Mouse (Mus musculus) forebrain, postnatal 0 days (tissue): Measurements from ENCODE around the gene Runx2. TPM values are rescaled to one million over a fixed set of nuclear protein-coding genes. Genes with fewer than 3 reads are reported as not detected.

Experiments
- ATAC-seq: fragments of 200-750 bp; cut with Nextera tagmentation; 2 replicates; pipeline ENCODE4 v1.8.0; 2017; ENCODE audit warnings: mild to moderate bottlenecking, moderate library complexity
- DNase-seq: peaks from one replicate; pipeline ENCODE4 v3.0.0-alpha.2; 2015
- H3K27ac ChIP-seq: fragments of 300-500 bp; sonication (generic); 2 replicates; pipeline ENCODE4 v1.5.1; 2014; ENCODE audit warnings: low read depth, mild to moderate bottlenecking, antibody characterized with exemption, low read length, moderate library complexity, mixed read lengths
- H3K27me3 ChIP-seq: fragments of 300-500 bp; sonication (generic); 2 replicates; pipeline ENCODE4 v1.6.1; 2014; ENCODE audit warnings: mild to moderate bottlenecking, low read length, mixed read lengths; ENCODE audit not compliant: insufficient read depth
- H3K36me3 ChIP-seq: fragments of 300-500 bp; sonication (generic); 2 replicates; pipeline ENCODE4 v1.6.1; 2014; ENCODE audit warnings: mild to moderate bottlenecking, moderate library complexity; ENCODE audit not compliant: insufficient read depth
- H3K4me1 ChIP-seq: fragments of 300-500 bp; sonication (generic); 2 replicates; pipeline ENCODE4 v1.6.1; 2014; ENCODE audit warnings: antibody characterized with exemption; ENCODE audit not compliant: insufficient read depth
- H3K4me2 ChIP-seq: fragments of 300-500 bp; sonication (generic); 2 replicates; pipeline ENCODE4 v1.6.1; 2014; ENCODE audit warnings: low read depth, mild to moderate bottlenecking, moderate library complexity
- H3K4me3 ChIP-seq: fragments of 300-500 bp; sonication (generic); 2 replicates; pipeline ENCODE4 v1.5.1; 2014; ENCODE audit warnings: low read depth, low read length, mixed read lengths
- H3K9ac ChIP-seq: fragments of 300-500 bp; sonication (generic); 2 replicates; pipeline ENCODE4 v1.6.1; 2014; ENCODE audit warnings: mild to moderate bottlenecking
- H3K9me3 ChIP-seq: fragments of 300-500 bp; sonication (generic); 2 replicates; pipeline ENCODE4 v1.6.1; 2016; ENCODE audit warnings: low read length
- CTCF ChIP-seq: sonication (generic); IDR thresholded peaks from 2 replicates; pipeline ENCODE4 v1.5.1; 2016; ENCODE audit warnings: antibody characterized with exemption, control low read depth, low read depth
- WGBS: fragments of 180-500 bp; shearing (Covaris S2); extraction: QIAGEN DNeasy Blood & Tissue Kit; methylation state at CpG from one replicate; pipeline ENCODE4 v1.1.7; 2014; 5-methylcytosine and 5-hydroxymethylcytosine counted together
- polyA plus RNA-seq: library from polyadenylated mRNA; unstranded; fragments of >200 nt; fragmentation: Nextera tagmentation; extraction: Ambion mirVana; gene quantifications from 2 replicates; pipeline ENCODE4 v1.2.1, GENCODE M21; 2015
- total RNA-seq: library from RNA; depleted of rRNA; stranded (reverse); fragments of >200 nt; gene quantifications from 2 replicates; pipeline ENCODE4 v1.2.3, GENCODE M21; 2014

The Runx2 gene
- total and polyA plus RNA-seq, 2 experiments from 2014 or later = 0.77 to 5.7 TPM

DNA sequence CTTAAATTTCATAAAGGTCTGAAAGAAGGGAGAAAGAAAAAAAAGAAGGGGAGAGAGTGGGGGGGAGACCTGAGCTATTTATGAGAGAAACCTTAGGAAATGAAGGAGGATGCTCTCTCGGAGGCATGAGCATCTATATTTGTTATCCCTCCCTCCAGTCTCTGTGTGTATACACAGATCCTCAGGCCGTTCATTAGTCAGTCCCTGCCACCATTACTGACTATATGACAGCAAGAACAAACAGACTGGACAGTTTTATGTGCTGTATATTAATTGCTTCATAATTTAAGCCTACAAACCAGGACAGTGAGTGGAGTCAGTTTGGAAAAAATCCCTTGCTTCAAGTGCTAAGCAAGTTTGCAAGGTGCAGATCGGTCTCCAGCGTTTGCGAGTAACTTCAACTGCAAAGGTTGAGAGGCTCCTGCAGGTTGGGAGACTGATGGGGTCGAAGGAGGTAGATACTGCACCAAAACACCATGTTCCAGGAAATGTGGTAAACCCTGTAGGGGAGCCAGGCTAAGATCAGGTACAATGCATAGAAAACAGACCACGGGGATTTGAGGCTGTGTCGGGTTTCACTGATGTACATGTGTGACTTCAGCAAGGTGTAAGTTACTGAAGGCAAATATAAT lies 248.6 kb downstream of the Runx2 start:
- no peak for TF ChIP-seq CTCF
- Histone ChIP-seq H3K27ac (no peak overlapping the region), H3K9me3 (no peaks in the 10 kb centered on the region), H3K9ac (no peak overlapping the region), H3K4me3 (no peak overlapping the region), H3K36me3 (no peaks in the 10 kb centered on the region), H3K27me3 (no peaks in the 10 kb centered on the region), H3K4me1 (no peaks in the 10 kb centered on the region), H3K4me2 (no peak overlapping the region)
- 85% methylated on average over 8 of the region's 8 CpGs for WGBS
- ATAC-seq (no peak), DNase-seq (no peak)

DNA sequence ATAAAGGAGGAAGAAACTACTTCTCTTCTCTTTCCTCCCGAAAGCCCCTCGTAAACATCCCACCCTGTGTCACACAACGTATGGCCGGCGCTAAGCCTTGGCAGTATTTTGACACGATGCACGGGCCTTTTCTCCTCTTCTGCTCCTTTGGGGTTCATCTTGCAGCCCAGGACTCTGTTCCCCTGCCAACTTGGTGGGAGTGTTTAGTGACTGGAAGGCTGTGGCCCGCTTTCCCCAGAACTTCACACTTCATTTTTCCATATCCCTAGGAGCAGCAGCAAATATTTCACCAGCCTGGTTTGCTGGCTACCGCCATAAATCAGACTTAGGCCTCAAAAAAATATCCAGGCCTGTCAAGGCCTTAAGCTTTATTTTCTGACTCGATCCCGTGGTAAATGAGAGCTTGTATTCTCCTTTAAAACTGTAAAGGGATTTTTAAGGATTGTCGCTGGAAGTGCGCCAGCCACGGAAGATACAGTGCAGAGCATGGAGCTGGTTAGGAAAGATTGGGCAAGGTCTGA lies 249.2 kb downstream of the Runx2 start:
- DNase-seq (peak; percentile 37), ATAC-seq (no peak)
- H3K4me2 ChIP-seq = no peak overlapping the region
- no peaks in the 10 kb centered on the region for H3K36me3 ChIP-seq
- no peaks in the 10 kb centered on the region for H3K27me3 ChIP-seq
- no peak overlapping the region for H3K4me3 ChIP-seq
- no peak overlapping the region for H3K27ac ChIP-seq
- H3K9ac ChIP-seq = no peak overlapping the region
- WGBS = 63% methylated on average over 14 of the region's 14 CpGs
- no peaks in the 10 kb centered on the region for H3K9me3 ChIP-seq
- TF ChIP-seq CTCF = no peak
- H3K4me1 ChIP-seq = no peaks in the 10 kb centered on the region

DNA sequence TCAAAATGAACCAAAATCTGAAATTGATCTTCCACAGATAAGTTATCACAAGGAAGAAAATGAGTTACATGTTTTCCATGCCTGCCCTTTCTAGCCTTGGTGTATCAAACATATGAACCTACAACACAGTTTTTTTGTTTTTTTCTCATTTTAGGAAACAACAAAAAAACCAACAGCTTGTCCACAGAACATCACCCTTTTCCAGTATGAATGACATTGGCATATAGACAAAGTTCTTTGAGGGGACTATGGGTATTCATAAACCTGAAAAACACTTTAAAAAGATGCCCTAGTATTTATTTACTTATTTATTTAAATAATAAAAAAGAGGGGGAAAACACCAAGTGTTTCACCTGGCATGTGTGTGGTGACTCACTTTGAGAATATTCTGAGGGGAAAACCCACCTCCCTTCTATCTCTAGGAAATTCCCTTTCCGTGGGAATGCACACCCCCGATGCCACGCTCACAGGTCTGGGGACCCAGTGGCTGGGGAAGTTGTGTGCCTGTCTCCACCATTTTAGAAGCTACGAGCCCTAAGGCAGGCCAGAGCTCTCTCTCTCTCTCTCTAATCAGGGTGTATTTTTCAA lies 249.9 kb downstream of the Runx2 start:
- no peak overlapping the region for H3K4me3 ChIP-seq
- DNase-seq (no peak), ATAC-seq (no peak)
- TF ChIP-seq CTCF = no peak
- H3K9me3 ChIP-seq = no peaks in the 10 kb centered on the region
- no peak overlapping the region for H3K4me2 ChIP-seq
- 81% methylated on average over 4 of the region's 4 CpGs for WGBS
- no peaks in the 10 kb centered on the region for H3K36me3 ChIP-seq
- no peak overlapping the region for H3K9ac ChIP-seq
- H3K4me1 ChIP-seq = no peaks in the 10 kb centered on the region
- no peak overlapping the region for H3K27ac ChIP-seq
- H3K27me3 ChIP-seq = no peaks in the 10 kb centered on the region

DNA sequence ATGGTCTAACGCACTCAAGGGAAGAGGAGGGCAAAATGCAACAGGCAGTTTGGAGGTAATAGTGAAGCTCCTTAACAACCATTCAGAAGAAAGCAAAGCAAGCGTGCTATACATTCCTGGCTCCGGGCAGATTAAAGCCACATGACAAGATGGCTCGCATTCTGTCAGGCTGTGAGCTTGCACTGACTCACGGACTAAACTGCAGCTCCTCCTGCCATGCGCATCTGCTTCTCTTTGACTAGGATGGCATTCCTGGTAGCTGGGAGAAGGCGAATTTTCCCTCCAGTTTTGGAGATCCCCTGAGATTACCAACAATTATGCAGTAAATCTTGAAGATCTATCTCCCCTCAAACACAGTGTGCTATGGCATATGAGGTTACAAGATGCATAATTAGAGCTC lies 254.6 kb downstream of the Runx2 start:
- H3K27me3 ChIP-seq = no peaks in the 10 kb centered on the region
- ATAC-seq (peak; percentile 27; the same call in 1 of the 2 replicates), DNase-seq (peak; percentile 47)
- no peak overlapping the region for H3K4me3 ChIP-seq
- no peak overlapping the region for H3K27ac ChIP-seq
- TF ChIP-seq CTCF = no peak
- no peaks in the 10 kb centered on the region for H3K9me3 ChIP-seq
- H3K4me1 ChIP-seq = no peaks in the 10 kb centered on the region
- no peak overlapping the region for H3K4me2 ChIP-seq
- H3K9ac ChIP-seq = no peak overlapping the region
- 54% methylated on average over 7 of the region's 7 CpGs for WGBS
- no peaks in the 10 kb centered on the region for H3K36me3 ChIP-seq

DNA sequence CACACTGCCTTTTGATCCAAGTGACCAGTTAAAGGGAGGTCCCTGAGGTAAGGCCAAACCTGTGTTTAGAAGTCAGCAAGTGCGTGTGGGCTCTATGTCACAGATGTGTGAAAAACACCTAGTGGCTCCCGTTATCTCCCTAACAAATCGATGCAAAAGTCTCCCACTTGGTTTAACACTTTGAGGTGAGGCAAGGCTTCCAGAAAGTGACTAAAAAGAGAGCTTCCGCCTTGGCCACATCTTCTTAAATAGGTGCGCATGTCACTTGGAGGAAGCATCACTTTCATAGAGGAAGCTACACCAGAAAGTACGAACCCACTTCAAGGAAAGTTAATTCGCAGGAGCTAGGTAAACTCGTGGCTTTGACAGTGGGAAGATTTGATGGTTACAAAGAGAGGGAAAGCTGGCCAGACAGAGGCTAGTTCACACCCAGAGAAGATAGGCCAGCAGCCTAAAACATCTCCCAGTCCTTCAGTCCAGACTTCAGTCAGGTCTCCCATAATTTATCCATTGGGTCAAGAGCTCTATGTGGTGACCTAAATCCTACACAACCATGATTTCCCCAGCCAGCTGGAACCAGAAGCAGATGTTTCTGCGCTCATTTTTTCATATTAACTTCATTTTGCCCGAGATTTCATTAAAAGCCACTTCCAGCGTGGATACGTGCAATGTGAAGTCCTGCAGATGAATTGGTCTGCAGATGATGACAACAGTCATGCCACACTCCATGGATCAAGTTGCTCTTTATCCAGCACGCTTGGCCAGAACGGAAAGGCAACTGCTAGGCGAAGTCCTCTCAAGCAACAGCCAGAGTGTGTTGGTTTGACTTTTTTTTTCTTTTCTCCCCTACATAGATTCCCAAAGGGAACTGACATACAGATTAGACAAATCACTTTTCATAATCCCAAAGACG lies 257.1 kb downstream of the Runx2 start:
- 91% methylated on average over 16 of the region's 16 CpGs for WGBS
- Histone ChIP-seq H3K9me3 (no peaks in the 10 kb centered on the region), H3K4me1 (no peaks in the 10 kb centered on the region), H3K27ac (no peak overlapping the region), H3K4me2 (no peak overlapping the region), H3K9ac (no peak overlapping the region), H3K27me3 (no peaks in the 10 kb centered on the region), H3K4me3 (no peak overlapping the region), H3K36me3 (no peaks in the 10 kb centered on the region)
- TF ChIP-seq CTCF = no peak
- ATAC-seq = no peak
- DNase-seq = no peak

DNA sequence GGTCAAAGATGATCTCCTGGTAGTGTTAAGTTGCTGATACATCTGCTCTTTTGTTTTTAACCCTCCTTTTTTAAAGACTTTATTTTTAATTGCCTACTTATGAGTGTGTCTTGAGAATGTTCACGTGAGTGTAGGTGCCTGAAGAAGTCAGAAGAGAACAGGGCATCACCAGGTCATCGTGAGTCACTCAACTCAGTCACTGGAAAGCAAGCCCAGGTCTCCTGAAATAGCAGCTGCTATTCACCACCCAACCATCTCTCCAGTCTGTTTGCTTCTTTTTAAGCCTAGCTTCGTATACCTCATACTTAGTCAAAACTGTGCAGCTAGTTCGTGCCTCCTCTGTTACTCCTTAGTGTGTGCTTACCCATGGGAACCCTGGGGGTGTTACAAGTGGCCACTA lies 259.7 kb downstream of the Runx2 start:
- WGBS = 90% methylated on average over 4 of the region's 4 CpGs
- ATAC-seq (no peak), DNase-seq (no peak)
- H3K9ac ChIP-seq = no peak overlapping the region
- H3K4me3 ChIP-seq = no peak overlapping the region
- no peak overlapping the region for H3K4me2 ChIP-seq
- H3K27me3 ChIP-seq = no peaks in the 10 kb centered on the region
- TF ChIP-seq CTCF = no peak
- no peaks in the 10 kb centered on the region for H3K4me1 ChIP-seq
- no peak overlapping the region for H3K27ac ChIP-seq
- H3K36me3 ChIP-seq = no peaks in the 10 kb centered on the region
- H3K9me3 ChIP-seq = no peaks in the 10 kb centered on the region

DNA sequence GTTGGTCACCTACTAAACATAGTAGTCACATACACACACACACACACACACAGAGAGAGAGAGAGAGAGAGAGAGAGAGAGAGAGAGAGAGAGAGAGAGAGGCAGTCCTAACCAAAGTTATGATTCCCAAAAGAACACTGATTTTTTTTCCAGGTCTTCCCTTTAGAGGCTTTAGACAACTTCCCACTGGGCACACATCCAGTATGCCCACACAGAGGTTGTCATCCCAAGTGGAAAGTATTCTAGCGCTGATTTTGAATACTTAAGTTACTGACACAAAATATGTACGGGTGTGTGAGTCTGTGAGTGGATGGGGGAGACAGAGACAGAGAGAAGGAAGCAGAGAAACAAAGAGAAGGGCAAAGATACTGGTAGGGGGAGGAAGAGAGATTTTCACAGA lies 265.0 kb downstream of the Runx2 start:
- ATAC-seq (no peak), DNase-seq (no peak)
- no peak for TF ChIP-seq CTCF
- Histone ChIP-seq H3K27me3 (no peaks in the 10 kb centered on the region), H3K4me3 (no peak overlapping the region), H3K27ac (no peak overlapping the region), H3K9me3 (no peaks in the 10 kb centered on the region), H3K9ac (no peak overlapping the region), H3K36me3 (no peaks in the 10 kb centered on the region), H3K4me2 (no peak overlapping the region), H3K4me1 (no peaks in the 10 kb centered on the region)
- WGBS = 70% methylated on average over 2 of the region's 2 CpGs
